Comparison of ENCODE assay signal across 14 mouse cellular contexts in the genomic region with DNA sequence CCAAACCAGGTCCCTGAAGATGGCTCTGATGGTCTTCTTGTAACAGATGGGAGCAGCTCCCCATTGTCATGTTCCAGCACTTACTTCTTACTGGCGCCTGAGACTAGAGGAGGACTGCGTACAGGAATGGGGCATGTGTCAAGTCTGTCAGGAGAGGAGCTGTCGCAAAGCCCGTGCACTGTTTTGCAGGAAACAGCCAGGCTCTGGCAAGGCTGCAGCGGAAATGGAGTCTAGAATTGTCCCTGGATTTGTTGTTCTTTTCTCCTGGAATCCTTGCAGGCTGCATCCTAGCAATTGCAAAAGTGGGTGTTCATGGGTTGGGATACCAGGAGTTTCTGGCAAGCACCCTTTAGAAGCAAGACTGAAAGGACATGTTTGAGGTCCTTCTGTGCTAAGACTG. TPM values are rescaled to one million over a fixed set of nuclear protein-coding genes. Genes with fewer than 3 reads are reported as not detected.
DNase-seq lines count a peak whose midpoint lies in the region; ATAC-seq and TF ChIP-seq lines count a peak whose summit lies in the region.
"Had no signal": no experiment of that assay in that cellular context is flagged by ENCODE, and none has a peak within 500 bp of the region (broad histone marks: within the 10 kb centered on the region; RNA-seq: fewer than 3 reads in every experiment).

No protein-coding gene starts in this region.

- intact Hi-C loops in gastrocnemius, adult 2 months (cut with DNase I) = no loop called here
- intact Hi-C loops in heart, postnatal 10 days (cut with DNase I) = no loop called here

- no peak for TF ChIP-seq CTCF in gastrocnemius, adult 2 months (IDR thresholded peaks at IDR 0.05)

- ATAC-seq in CD4-positive, CD25-positive, alpha-beta regulatory T cell, adult 4 months = no peak
- ATAC-seq: midbrain, embryonic 13.5 days had no signal

- DNase-seq in gastrocnemius, adult 2 months = peak; percentile 64
- DNase-seq in gastrocnemius, postnatal 25 days = peak; percentile 59
- DNase-seq in heart, postnatal 10 days = peak; percentile 64 to 72
- DNase-seq in kidney, postnatal 36 days = peak; percentile 53 to 60
- DNase-seq in thymus, postnatal 36 days = no peak
- no peak for DNase-seq in right cerebral cortex, postnatal 25 days
- no peak for DNase-seq in right cerebral cortex, postnatal 10 days (ENCODE audit: low spot score in 2 of 2)
- DNase-seq: cerebellum, postnatal 25 days; liver, embryonic 13.5 days had no signal

- H3K4me3 ChIP-seq in gastrocnemius, adult 2 months = no peak overlapping the region
- H3K4me3 ChIP-seq: hindbrain, embryonic 10.5 days; liver, embryonic 13.5 days; midbrain, embryonic 13.5 days; neural tube, embryonic 15.5 days had no signal

- H3K27ac ChIP-seq in gastrocnemius, adult 2 months = peak overlapping the region; percentile 58
- H3K27ac ChIP-seq: hindbrain, embryonic 10.5 days; liver, embryonic 13.5 days; midbrain, embryonic 13.5 days; neural tube, embryonic 15.5 days had no signal

RNA-seq across cellular contexts. Expression of a gene that starts 39.5 kb away (rescaled TPM):
- total RNA-seq in gastrocnemius, adult 2 months (2021) = 1 to 10 TPM in 1 of 2 experiments, under 1 TPM in 1; 0.79 to 1.9 TPM
- total RNA-seq in gastrocnemius, postnatal 25 days (2021) = 1 to 10 TPM in 1 of 2 experiments, under 1 TPM in 1; 0.84 to 1.1 TPM
- 1 to 10 TPM; 4.8 to 5.0 TPM for total RNA-seq in heart, postnatal 10 days (2021)
- under 1 TPM in 1 of 2 experiments, not detected in 1; 0.07 TPM for polyA plus RNA-seq in CD4-positive, CD25-positive, alpha-beta regulatory T cell, adult 4 months (2017; shearing (Covaris generic))
- total RNA-seq: G1E had no signal
- polyA plus RNA-seq: G1E had no signal

Comparison
In these comparisons a context has a peak if more than half of its experiments do, and no peak if none do; other contexts are left out.
1. DNase-seq: peak in gastrocnemius, adult 2 months (single experiment), gastrocnemius, postnatal 25 days (single experiment), heart, postnatal 10 days (2 of 2) and kidney, postnatal 36 days (2 of 2); none in thymus, postnatal 36 days (0 of 2), right cerebral cortex, postnatal 25 days (single experiment) and right cerebral cortex, postnatal 10 days (0 of 2).